Mouse (Mus musculus) forebrain, embryonic 10.5 days (tissue): Measurements from ENCODE around the gene Fhl1. TPM values are rescaled to one million over a fixed set of nuclear protein-coding genes. Genes with fewer than 3 reads are reported as not detected.

ENCODE experiments used
- DNase-seq: peaks from one replicate; pipeline ENCODE4 v3.0.0-alpha.2; 2017; ENCODE audit warnings: low spot score; ENCODE audit errors: extremely low spot score
- H3K27ac ChIP-seq: fragments of 300-500 bp; sonication (generic); 2 replicates; pipeline ENCODE4 v1.5.1; 2016; ENCODE audit warnings: mild to moderate bottlenecking
- H3K27me3 ChIP-seq: fragments of 300-500 bp; sonication (generic); 2 replicates; pipeline ENCODE4 v1.6.1; 2016; ENCODE audit warnings: mild to moderate bottlenecking; ENCODE audit not compliant: poor library complexity, severe bottlenecking
- H3K36me3 ChIP-seq: fragments of 300-500 bp; sonication (generic); replicated peaks from 2 replicates; pipeline ENCODE4 v1.6.1; 2016; ENCODE audit warnings: mild to moderate bottlenecking, moderate library complexity
- H3K4me1 ChIP-seq: fragments of 300-500 bp; sonication (generic); 2 replicates; pipeline ENCODE4 v1.6.1; 2016
- H3K4me3 ChIP-seq: fragments of 300-500 bp; sonication (generic); 2 replicates; pipeline ENCODE4 v1.5.1; 2016; ENCODE audit warnings: mild to moderate bottlenecking, moderate library complexity
- H3K9me3 ChIP-seq: fragments of 300-500 bp; sonication (generic); 2 replicates; pipeline ENCODE4 v1.6.1; 2016; ENCODE audit warnings: mild to moderate bottlenecking, moderate library complexity
- WGBS: fragments of 180-500 bp; shearing (Covaris S2); methylation state at CpG from one replicate; pipeline ENCODE4 v1.1.7; 2016; 5-methylcytosine and 5-hydroxymethylcytosine counted together
- polyA plus RNA-seq: library from polyadenylated mRNA; unstranded; fragments of >200 nt; fragmentation: Nextera tagmentation; extraction: Ambion mirVana; gene quantifications from 2 replicates; pipeline ENCODE4 v1.2.1, GENCODE M21; 2016

Fhl1 gene
- polyA plus RNA-seq, 1 experiment from 2014 or later: 81.2 TPM

DNA sequence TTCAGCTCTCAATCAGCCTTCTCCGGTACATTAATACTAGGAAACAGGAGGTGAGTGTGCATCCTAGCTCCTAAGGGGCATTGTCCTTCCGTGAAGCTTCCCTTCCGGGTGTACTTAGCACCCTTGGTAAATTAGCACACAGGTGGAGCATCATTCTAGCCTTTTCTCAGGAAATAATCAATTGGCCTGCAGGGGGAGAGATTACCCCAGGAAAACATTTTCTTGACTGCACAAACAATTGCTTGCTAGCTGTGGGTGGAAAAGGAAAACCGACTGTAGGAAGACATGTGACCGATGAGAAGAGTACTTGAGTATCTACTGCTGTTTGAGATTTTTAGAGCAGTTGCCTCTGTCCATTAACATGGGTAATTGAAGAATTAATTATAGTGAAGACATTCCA, 109.7 kb downstream of the Fhl1 start:
- H3K4me1 ChIP-seq: no peaks in the 10 kb centered on the region
- H3K9me3 ChIP-seq: no peaks in the 10 kb centered on the region
- H3K27me3 ChIP-seq: no peaks in the 10 kb centered on the region
- no peaks in the 10 kb centered on the region for H3K36me3 ChIP-seq
- no peak overlapping the region for H3K4me3 ChIP-seq
- no peak overlapping the region for H3K27ac ChIP-seq
- 83% methylated on average over 5 of the region's 5 CpGs for WGBS
- no peak for DNase-seq

Other genes starting within 250 kb of the Fhl1 start
- gene Gm10477, start 207.0 kb upstream of the Fhl1 start, polyA plus RNA-seq: not detected in 2 replicates
- gene Gm648, start 182.2 kb upstream of the Fhl1 start, polyA plus RNA-seq: not detected in 2 replicates
- gene Mmgt1, start 133.7 kb upstream of the Fhl1 start, polyA plus RNA-seq: 42.7 and 42.8 TPM in 2 replicates
- gene Slc9a6, start 122.0 kb upstream of the Fhl1 start, polyA plus RNA-seq: 9.3 and 10.2 TPM in 2 replicates
- gene Map7d3, start 90.5 kb downstream of the Fhl1 start, polyA plus RNA-seq: 2.5 and 2.8 TPM in 2 replicates
- gene Adgrg4, start 138.4 kb downstream of the Fhl1 start, polyA plus RNA-seq: not detected in 2 replicates